32 mouse cellular contexts compared by ENCODE assay signal in the genomic region with DNA sequence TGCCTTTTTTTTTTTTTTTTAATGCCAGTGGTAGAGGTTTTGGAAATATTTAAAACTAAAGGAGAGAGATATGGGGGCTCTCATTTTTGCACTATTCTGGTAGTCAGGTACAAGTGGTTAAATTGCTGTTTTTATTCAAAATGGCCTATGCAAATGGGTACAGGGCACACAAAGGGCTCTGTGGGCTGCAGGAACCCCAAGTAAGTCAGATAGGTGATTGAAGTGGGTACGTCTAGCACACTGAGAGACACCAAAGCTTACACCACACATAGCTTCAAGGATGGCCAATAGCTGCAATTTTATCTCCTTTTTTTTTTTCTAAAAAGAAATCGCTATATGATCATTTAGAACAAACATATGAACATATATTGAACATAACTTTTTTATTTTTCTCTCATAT. TPM values are rescaled to one million over a fixed set of nuclear protein-coding genes. Genes with fewer than 3 reads are reported as not detected.
"Had no signal": no experiment of that assay in that cellular context is flagged by ENCODE, and none has a peak within 500 bp of the region (broad histone marks: within the 10 kb centered on the region; RNA-seq: fewer than 3 reads in every experiment).

No protein-coding gene starts in this region.

- ATAC-seq: hindbrain, embryonic 16.5 days; intestine, postnatal 0 days had no signal

- H3K4me2 ChIP-seq: heart, embryonic 12.5 days; hindbrain, embryonic 12.5 days; hindbrain, embryonic 14.5 days; limb, embryonic 12.5 days; liver, embryonic 11.5 days; liver, embryonic 13.5 days had no signal

- H3K27me3 ChIP-seq: heart, embryonic 12.5 days; hindbrain, embryonic 12.5 days; limb, embryonic 12.5 days; liver, embryonic 13.5 days had no signal

- H3K9me3 ChIP-seq: heart, embryonic 10.5 days; heart, embryonic 12.5 days; hindbrain, embryonic 12.5 days; limb, embryonic 10.5 days; liver, embryonic 13.5 days had no signal

- H3K36me3 ChIP-seq: heart, embryonic 10.5 days; heart, embryonic 12.5 days; hindbrain, embryonic 10.5 days; hindbrain, embryonic 12.5 days; limb, embryonic 10.5 days; limb, embryonic 12.5 days; liver, embryonic 13.5 days had no signal

- H3K4me3 ChIP-seq: heart, embryonic 10.5 days; heart, embryonic 12.5 days; hindbrain, embryonic 10.5 days; hindbrain, embryonic 12.5 days; layer of hippocampus, adult 2 months; limb, embryonic 10.5 days; limb, embryonic 12.5 days; liver, embryonic 13.5 days had no signal

- H3K9ac ChIP-seq: heart, embryonic 12.5 days; hindbrain, embryonic 12.5 days; hindbrain, embryonic 14.5 days; limb, embryonic 12.5 days; liver, embryonic 13.5 days had no signal

- DNase-seq: gastrocnemius, postnatal 14 days; gastrocnemius, postnatal 36 days; heart, adult 11 months; heart, postnatal 10 days; heart, postnatal 4 days; kidney, adult 18-20 months; kidney, adult 8-10 months; kidney, postnatal 10 days; kidney, postnatal 25 days; kidney, postnatal 4 days; layer of hippocampus, postnatal 36 days; liver; liver, embryonic 13.5 days had no signal

- H3K4me1 ChIP-seq: heart, embryonic 10.5 days; heart, embryonic 12.5 days; hindbrain, embryonic 10.5 days; hindbrain, embryonic 12.5 days; limb, embryonic 10.5 days; limb, embryonic 12.5 days; liver, embryonic 13.5 days had no signal

- H3K27ac ChIP-seq: heart, embryonic 10.5 days; hindbrain, embryonic 10.5 days; hindbrain, embryonic 12.5 days; hindbrain, embryonic 14.5 days; layer of hippocampus, adult 2 months; limb, embryonic 10.5 days; limb, embryonic 12.5 days; liver, embryonic 13.5 days had no signal

RNA-seq across cellular contexts. Expression of gene Gm17490, which starts 6.5 kb away (rescaled TPM):
- polyA plus RNA-seq: frontal cortex, adult 2 months; gonadal fat pad, adult 2 months; heart, embryonic 10.5 days; heart, embryonic 12.5 days; heart, embryonic 14.5 days; heart, embryonic 16.5 days; hindbrain, embryonic 10.5 days; hindbrain, embryonic 12.5 days; hindbrain, embryonic 14.5 days; hindbrain, embryonic 16.5 days; intestine, embryonic 14.5 days; intestine, postnatal 0 days; kidney, embryonic 14.5 days; kidney, embryonic 16.5 days; limb, embryonic 10.5 days; limb, embryonic 12.5 days; limb, embryonic 14.5 days; liver, embryonic 11.5 days; liver, embryonic 13.5 days had no signal

RNA-seq across cellular contexts. Expression of gene Il2ra, which starts 23.0 kb away (rescaled TPM):
- polyA plus RNA-seq: heart, embryonic 10.5 days; heart, embryonic 12.5 days; heart, embryonic 14.5 days; hindbrain, embryonic 10.5 days; hindbrain, embryonic 12.5 days; hindbrain, embryonic 14.5 days; intestine, embryonic 14.5 days; kidney, embryonic 14.5 days; kidney, embryonic 16.5 days; limb, embryonic 10.5 days; limb, embryonic 12.5 days; limb, embryonic 14.5 days; liver, embryonic 13.5 days had no signal
